Mouse (Mus musculus) gastrocnemius, postnatal 10 days (tissue): ENCODE results near the gene Rtl9. TPM values are rescaled to one million over a fixed set of nuclear protein-coding genes. Genes with fewer than 3 reads are reported as not detected.

ENCODE experiments used
- total RNA-seq, 2 experiments: library from RNA; stranded (reverse); gene quantifications; 2 replicates each; pipeline ENCODE4 v1.2.3; 2021

Gene Rtl9
- total RNA-seq, 2 experiments from 2014 or later, result 0.61 to 1.4 TPM

Other genes starting within 250 kb of the Rtl9 start
- 10 to 100 TPM; 11.0 to 12.9 TPM for gene Ammecr1, start 132.9 kb upstream of the Rtl9 start, total RNA-seq